Mouse (Mus musculus): Measurements from ENCODE around the gene Psma7. TPM values are rescaled to one million over a fixed set of nuclear protein-coding genes. Genes with fewer than 3 reads are reported as not detected.

Psma7 gene
- polyA plus RNA-seq, 1 experiment from 2014 or later = 585 TPM

GRCm38 (mm10) chr2:179993071-179993470 is 49.2 kb downstream of the Psma7 start:
- WGBS = 83% methylated on average over 5 of the region's 5 CpGs
- H3K4me1 ChIP-seq (ENCODE audit: control insufficient read depth, insufficient read depth, low read length) = no peaks in the 10 kb centered on the region
- no peaks in the 10 kb centered on the region for H3K36me3 ChIP-seq (ENCODE audit: control insufficient read depth, insufficient read depth, low read length)
- no peak overlapping the region for H3K4me2 ChIP-seq (ENCODE audit: low read depth, low read length)
- no peak for ATAC-seq (ENCODE audit: low read depth)
- no peaks in the 10 kb centered on the region for H3K9me3 ChIP-seq (ENCODE audit: control insufficient read depth, low read length)
- no peaks in the 10 kb centered on the region for H3K27me3 ChIP-seq (ENCODE audit: control insufficient read depth, insufficient read depth, low read length)
- H3K27ac ChIP-seq (ENCODE audit: low read depth, low read length) = no peak overlapping the region
- H3K4me3 ChIP-seq (ENCODE audit: low read depth, low read length) = no peak overlapping the region
- H3K9ac ChIP-seq (replicated peaks; ENCODE audit: low read depth, low read length) = no peak overlapping the region

GRCm38 (mm10) chr2:179989098-179989497 is 53.1 kb downstream of the Psma7 start:
- H3K9ac ChIP-seq (replicated peaks; ENCODE audit: low read depth, low read length) = no peak overlapping the region
- no peaks in the 10 kb centered on the region for H3K9me3 ChIP-seq (ENCODE audit: control insufficient read depth, low read length)
- H3K4me2 ChIP-seq (ENCODE audit: low read depth, low read length) = no peak overlapping the region
- 15% methylated on average over 1 of the region's 1 CpGs for WGBS
- no peak overlapping the region for H3K4me3 ChIP-seq (ENCODE audit: low read depth, low read length)
- H3K4me1 ChIP-seq (ENCODE audit: control insufficient read depth, insufficient read depth, low read length) = no peaks in the 10 kb centered on the region
- no peaks in the 10 kb centered on the region for H3K36me3 ChIP-seq (ENCODE audit: control insufficient read depth, insufficient read depth, low read length)
- no peaks in the 10 kb centered on the region for H3K27me3 ChIP-seq (ENCODE audit: control insufficient read depth, insufficient read depth, low read length)
- no peak for ATAC-seq (ENCODE audit: low read depth)
- H3K27ac ChIP-seq (ENCODE audit: low read depth, low read length) = no peak overlapping the region

- WGBS = 85% methylated on average over 10 of the region's 10 CpGs
- Histone ChIP-seq H3K27ac (ENCODE audit: low read depth, low read length) (no peak overlapping the region), H3K9ac (replicated peaks; ENCODE audit: low read depth, low read length) (no peak overlapping the region), H3K36me3 (ENCODE audit: control insufficient read depth, insufficient read depth, low read length) (no peaks in the 10 kb centered on the region), H3K4me2 (ENCODE audit: low read depth, low read length) (no peak overlapping the region), H3K9me3 (ENCODE audit: control insufficient read depth, low read length) (no peaks in the 10 kb centered on the region), H3K27me3 (ENCODE audit: control insufficient read depth, insufficient read depth, low read length) (no peaks in the 10 kb centered on the region), H3K4me1 (ENCODE audit: control insufficient read depth, insufficient read depth, low read length) (no peaks in the 10 kb centered on the region), H3K4me3 (ENCODE audit: low read depth, low read length) (no peak overlapping the region)
- ATAC-seq (ENCODE audit: low read depth) = no peak
Measured at GRCm38 (mm10) chr2:179986437-179987022, 55.7 kb downstream of the Psma7 start.

Other genes with a start within 250 kb of the Psma7 start
- 6.6 TPM in 2 replicates for gene Taf4, start 65.8 kb downstream of the Psma7 start, polyA plus RNA-seq (2014; fragmentation: Nextera tagmentation; extraction: Ambion mirVana)
- 14.1 and 17.3 TPM in 2 replicates for gene Lsm14b, start 17.4 kb downstream of the Psma7 start, polyA plus RNA-seq (2014; fragmentation: Nextera tagmentation; extraction: Ambion mirVana)
- gene Ss18l1, start 76 bp upstream of the Psma7 start, polyA plus RNA-seq (2014; fragmentation: Nextera tagmentation; extraction: Ambion mirVana) = 57.8 and 58.8 TPM in 2 replicates
- 33.3 and 34.2 TPM in 2 replicates for gene Mtg2, start 28.2 kb upstream of the Psma7 start, polyA plus RNA-seq (2014; fragmentation: Nextera tagmentation; extraction: Ambion mirVana)
- 1.5 and 1.8 TPM in 2 replicates for gene Hrh3, start 62.1 kb upstream of the Psma7 start, polyA plus RNA-seq (2014; fragmentation: Nextera tagmentation; extraction: Ambion mirVana)
- gene Osbpl2, start 76.9 kb upstream of the Psma7 start, polyA plus RNA-seq (2014; fragmentation: Nextera tagmentation; extraction: Ambion mirVana) = 77.4 and 78.2 TPM in 2 replicates
- 147 and 154 TPM in 2 replicates for gene Adrm1, start 129.1 kb upstream of the Psma7 start, polyA plus RNA-seq (2014; fragmentation: Nextera tagmentation; extraction: Ambion mirVana)
- 1.2 and 2.0 TPM in 2 replicates for gene Lama5, start 183.4 kb upstream of the Psma7 start, polyA plus RNA-seq (2014; fragmentation: Nextera tagmentation; extraction: Ambion mirVana)
- gene Rps21, start 214.9 kb upstream of the Psma7 start, polyA plus RNA-seq (2014; fragmentation: Nextera tagmentation; extraction: Ambion mirVana) = 398 and 421 TPM in 2 replicates
- gene Cables2, start 231.1 kb upstream of the Psma7 start, polyA plus RNA-seq (2014; fragmentation: Nextera tagmentation; extraction: Ambion mirVana) = 32.9 and 33.3 TPM in 2 replicates
- gene Rbbp8nl, start 247.4 kb upstream of the Psma7 start, polyA plus RNA-seq (2014; fragmentation: Nextera tagmentation; extraction: Ambion mirVana) = not detected in 2 replicates